Mouse (Mus musculus) kidney, postnatal 0 days (tissue): ENCODE results near the gene Fastkd5. TPM values are rescaled to one million over a fixed set of nuclear protein-coding genes. Genes with fewer than 3 reads are reported as not detected.

Experiments used
- ATAC-seq: fragments of 200-750 bp; cut with Nextera tagmentation; replicated peaks from 2 replicates; pipeline ENCODE4 v1.8.0; 2017; ENCODE audit warnings: low read depth, moderate number of reproducible peaks, moderate TSS enrichment, moderate library complexity; ENCODE audit not compliant: low FRiP score
- DNase-seq: peaks from one replicate; pipeline ENCODE4 v3.0.0-alpha.2; 2016; ENCODE audit warnings: low spot score
- H3K27ac ChIP-seq: fragments of 300-500 bp; sonication (generic); 2 replicates; pipeline ENCODE4 v1.5.1; 2014; ENCODE audit warnings: mild to moderate bottlenecking
- H3K27me3 ChIP-seq: fragments of 300-500 bp; sonication (generic); 2 replicates; pipeline ENCODE4 v1.6.1; 2014; ENCODE audit warnings: low read length, mixed read lengths; ENCODE audit not compliant: insufficient read depth
- H3K36me3 ChIP-seq: fragments of 300-500 bp; sonication (generic); 2 replicates; pipeline ENCODE4 v1.6.1; 2014; ENCODE audit warnings: low read length, mixed read lengths; ENCODE audit not compliant: insufficient read depth
- H3K4me1 ChIP-seq: fragments of 300-500 bp; sonication (generic); replicated peaks from 2 replicates; pipeline ENCODE4 v1.6.1; 2014; ENCODE audit warnings: antibody characterized with exemption, low read length, mixed read lengths; ENCODE audit not compliant: insufficient read depth
- H3K4me2 ChIP-seq: fragments of 300-500 bp; sonication (generic); 2 replicates; pipeline ENCODE4 v1.6.1; 2014; ENCODE audit warnings: mild to moderate bottlenecking, low read length, moderate library complexity, mixed read lengths
- H3K4me3 ChIP-seq: fragments of 300-500 bp; sonication (generic); replicated peaks from 2 replicates; pipeline ENCODE4 v1.5.1; 2014; ENCODE audit warnings: low read depth, low read length
- H3K9ac ChIP-seq: fragments of 300-500 bp; sonication (generic); 2 replicates; pipeline ENCODE4 v1.6.1; 2014; ENCODE audit warnings: low read depth, low read length
- H3K9me3 ChIP-seq: fragments of 300-500 bp; sonication (generic); replicated peaks from 2 replicates; pipeline ENCODE4 v1.6.1; 2016; ENCODE audit warnings: low read length, inconsistent platforms, mixed read lengths
- CTCF ChIP-seq: IDR thresholded peaks from 2 replicates; pipeline ENCODE4 v1.5.1; 2016; ENCODE audit warnings: antibody characterized with exemption, low read depth, mild to moderate bottlenecking, moderate library complexity
- WGBS: fragments of 180-500 bp; shearing (Covaris S2); extraction: QIAGEN DNeasy Blood & Tissue Kit; methylation state at CpG from one replicate; pipeline ENCODE4 v1.1.7; 2014; 5-methylcytosine and 5-hydroxymethylcytosine counted together
- polyA plus RNA-seq: library from polyadenylated mRNA; unstranded; fragments of >200 nt; fragmentation: Nextera tagmentation; extraction: Ambion mirVana; gene quantifications from 2 replicates; pipeline ENCODE4 v1.2.1, GENCODE M21; 2015

The Fastkd5 gene
- polyA plus RNA-seq, 1 experiment from 2014 or later: 12.4 TPM

- H3K36me3 ChIP-seq: peaks cover 35% of the 10 kb centered on the region
- H3K27me3 ChIP-seq: no peaks in the 10 kb centered on the region
- ATAC-seq: no peak
- DNase-seq: peak; percentile 78
- WGBS: 8% methylated on average over 1 of the region's 1 CpGs
- TF ChIP-seq CTCF: peak; percentile 73
- H3K4me2 ChIP-seq: no peak overlapping the region
- H3K9ac ChIP-seq: no peak overlapping the region
- no peaks in the 10 kb centered on the region for H3K4me1 ChIP-seq
- no peaks in the 10 kb centered on the region for H3K9me3 ChIP-seq
- H3K27ac ChIP-seq: no peak overlapping the region
- H3K4me3 ChIP-seq: no peak overlapping the region
These were observed 32.2 kb downstream of the Fastkd5 start for GRCm38 (mm10) chr2:130597601-130598010.

- H3K4me3 ChIP-seq: no peak overlapping the region
- no peak overlapping the region for H3K9ac ChIP-seq
- DNase-seq (no peak), ATAC-seq (no peak)
- H3K27me3 ChIP-seq: no peaks in the 10 kb centered on the region
- H3K4me2 ChIP-seq: no peak overlapping the region
- no peaks in the 10 kb centered on the region for H3K4me1 ChIP-seq
- H3K9me3 ChIP-seq: no peaks in the 10 kb centered on the region
- WGBS: 91% methylated on average over 1 of the region's 1 CpGs
- no peak overlapping the region for H3K27ac ChIP-seq
- peaks cover 35% of the 10 kb centered on the region for H3K36me3 ChIP-seq
- TF ChIP-seq CTCF: no peak
These were observed 34.2 kb downstream of the Fastkd5 start for GRCm38 (mm10) chr2:130595596-130595995.

- Histone ChIP-seq H3K4me3 (no peak overlapping the region), H3K27ac (no peak overlapping the region)
These were observed 38.8 kb downstream of the Fastkd5 start for GRCm38 (mm10) chr2:130591016-130591415.

GRCm38 (mm10) chr2:130589761-130590160, 40.1 kb downstream of the Fastkd5 start:
- DNase-seq: no peak
- H3K9me3 ChIP-seq: no peaks in the 10 kb centered on the region

More at GRCm38 (mm10) chr2:130591016-130591415, 38.8 kb downstream of the Fastkd5 start:
- DNase-seq: no peak
- no peak for ATAC-seq
- Histone ChIP-seq H3K4me1 (no peaks in the 10 kb centered on the region), H3K4me2 (no peak overlapping the region), H3K9ac (no peak overlapping the region), H3K27me3 (no peaks in the 10 kb centered on the region), H3K9me3 (no peaks in the 10 kb centered on the region), H3K36me3 (peaks cover 12% of the 10 kb centered on the region)
- no peak for TF ChIP-seq CTCF
- WGBS: 80% methylated on average over 2 of the region's 2 CpGs

GRCm38 (mm10) chr2:130589157-130589556, 40.7 kb downstream of the Fastkd5 start:
- Histone ChIP-seq H3K9me3 (no peaks in the 10 kb centered on the region), H3K9ac (no peak overlapping the region), H3K4me3 (no peak overlapping the region), H3K4me1 (no peaks in the 10 kb centered on the region), H3K27me3 (no peaks in the 10 kb centered on the region), H3K27ac (no peak overlapping the region), H3K36me3 (peaks cover 9% of the 10 kb centered on the region), H3K4me2 (no peak overlapping the region)
- WGBS: 68% methylated on average over 4 of the region's 4 CpGs
- DNase-seq (no peak), ATAC-seq (no peak)
- no peak for TF ChIP-seq CTCF

More at GRCm38 (mm10) chr2:130589761-130590160, 40.1 kb downstream of the Fastkd5 start:
- no peak for TF ChIP-seq CTCF
- peaks cover 9% of the 10 kb centered on the region for H3K36me3 ChIP-seq
- H3K27me3 ChIP-seq: no peaks in the 10 kb centered on the region
- 90% methylated on average over 2 of the region's 2 CpGs for WGBS
- no peak overlapping the region for H3K4me3 ChIP-seq
- no peak overlapping the region for H3K27ac ChIP-seq
- no peak for ATAC-seq
- no peak overlapping the region for H3K9ac ChIP-seq
- H3K4me2 ChIP-seq: no peak overlapping the region
- H3K4me1 ChIP-seq: no peaks in the 10 kb centered on the region

GRCm38 (mm10) chr2:130588373-130588772, 41.5 kb downstream of the Fastkd5 start:
- Histone ChIP-seq H3K36me3 (peaks cover 9% of the 10 kb centered on the region), H3K4me1 (no peaks in the 10 kb centered on the region), H3K4me3 (no peak overlapping the region), H3K27me3 (no peaks in the 10 kb centered on the region), H3K27ac (no peak overlapping the region), H3K9ac (no peak overlapping the region), H3K9me3 (no peaks in the 10 kb centered on the region), H3K4me2 (no peak overlapping the region)
- WGBS: 82% methylated on average over 2 of the region's 2 CpGs
- no peak for DNase-seq
- no peak for ATAC-seq
- TF ChIP-seq CTCF: no peak

GRCm38 (mm10) chr2:130586016-130586415, 43.8 kb downstream of the Fastkd5 start:
- DNase-seq (no peak), ATAC-seq (no peak)
- H3K9me3 ChIP-seq: no peaks in the 10 kb centered on the region
- no peak overlapping the region for H3K27ac ChIP-seq
- no peak for TF ChIP-seq CTCF
- no peak overlapping the region for H3K4me2 ChIP-seq
- 0 out of 2 replicates have a peak, but pooled peaks cover 12% of the 10 kb centered on the region for H3K27me3 ChIP-seq
- H3K9ac ChIP-seq: no peak overlapping the region
- peaks cover 1% of the 10 kb centered on the region; the same call in 1 of the 2 replicates for H3K4me1 ChIP-seq
- 0 out of 2 replicates have a peak, but pooled peaks cover 1% of the 10 kb centered on the region for H3K36me3 ChIP-seq
- H3K4me3 ChIP-seq: no peak overlapping the region
- WGBS: 86% methylated on average over 6 of the region's 6 CpGs
